Mouse (Mus musculus): ENCODE measurements at regions not wholly inside any gene's neighbourhood (a gene's known extent, or its start where the extent isn't known, plus 50 kb on each side); places are given as distances from the start of the nearest gene placed in this dataset.

DNA sequence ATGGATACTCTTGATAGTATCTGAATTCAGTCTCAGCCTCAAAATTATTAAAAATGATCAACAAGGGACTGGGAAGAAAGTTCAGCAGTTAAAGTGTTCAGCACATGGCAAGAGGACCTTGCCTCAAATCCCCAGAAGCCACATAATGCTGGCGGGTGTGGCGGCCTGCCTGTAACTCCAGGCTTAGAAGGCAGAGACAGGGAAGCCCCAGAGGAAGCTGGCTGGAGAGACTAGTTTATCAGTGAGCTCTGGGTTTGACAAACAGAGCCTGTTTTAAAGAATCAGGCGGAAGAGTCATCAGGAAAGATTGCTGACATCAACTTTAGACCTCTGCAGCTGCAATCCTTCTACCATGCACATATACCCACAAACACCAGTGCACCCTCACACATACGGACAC lies 52.1 kb upstream of the Fyn start:
- DNase-seq: peak; percentile 16

- no peak for DNase-seq
These were observed 53.1 kb upstream of the Fyn start for GRCm38 (mm10) chr10:39315434-39316174.

GRCm38 (mm10) chr10:39311501-39311900 lies 57.2 kb upstream of the Fyn start:
- no peak for DNase-seq

DNA sequence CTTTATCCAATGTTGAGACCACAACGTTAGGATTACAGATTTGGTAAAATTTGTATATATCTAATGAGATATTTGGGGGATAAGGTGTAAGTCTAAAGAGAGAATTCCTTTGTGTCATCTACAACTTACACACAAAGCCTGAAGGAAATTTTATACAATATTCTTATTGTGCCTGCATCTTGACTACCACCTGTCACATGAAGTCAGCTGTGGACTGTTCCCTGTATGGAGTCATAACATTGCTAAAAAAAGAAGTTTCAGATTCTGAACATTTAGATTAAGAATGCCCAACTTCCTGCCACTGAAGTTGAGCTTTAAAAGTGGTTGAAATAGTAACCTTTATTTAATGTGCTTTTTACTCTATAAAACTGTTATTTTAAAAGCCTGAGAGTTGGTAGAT lies 60.1 kb upstream of the Fyn start:
- DNase-seq: no peak

- peak; percentile 48 for DNase-seq
These were observed 75.8 kb upstream of the Fyn start for GRCm38 (mm10) chr10:39292703-39293496.

GRCm38 (mm10) chr10:39291747-39292198 lies 76.9 kb upstream of the Fyn start:
- no peak for DNase-seq

DNA sequence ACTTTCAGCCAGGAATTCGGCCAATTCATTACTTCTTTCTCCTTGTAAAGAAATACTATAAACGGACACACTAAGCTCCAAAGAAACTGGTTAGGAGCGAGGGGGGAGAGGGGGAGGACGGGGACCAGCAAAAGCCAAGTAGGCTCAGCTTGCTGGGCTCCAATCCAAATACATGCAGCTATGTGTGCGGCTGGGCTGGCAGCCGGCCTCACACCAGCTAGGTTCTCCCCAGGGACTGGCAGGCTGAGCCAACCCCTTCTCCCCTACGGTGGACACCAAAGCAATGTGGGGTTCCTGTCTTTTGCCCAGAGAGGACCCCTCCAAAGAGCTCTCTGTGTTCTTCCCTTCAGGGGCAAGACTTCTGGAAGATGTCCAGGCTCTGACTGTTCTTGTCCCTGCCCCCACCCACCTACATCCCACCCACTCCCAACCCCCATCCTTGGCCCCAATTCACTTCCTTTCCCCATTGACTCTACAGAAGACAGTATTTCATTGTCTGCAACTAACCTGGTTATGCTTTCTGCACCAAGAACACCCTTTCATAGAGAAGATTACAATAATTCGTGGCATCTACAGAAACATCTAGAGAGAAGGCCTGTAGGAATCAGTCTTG lies 77.4 kb upstream of the Fyn start:
- DNase-seq: no peak

DNA sequence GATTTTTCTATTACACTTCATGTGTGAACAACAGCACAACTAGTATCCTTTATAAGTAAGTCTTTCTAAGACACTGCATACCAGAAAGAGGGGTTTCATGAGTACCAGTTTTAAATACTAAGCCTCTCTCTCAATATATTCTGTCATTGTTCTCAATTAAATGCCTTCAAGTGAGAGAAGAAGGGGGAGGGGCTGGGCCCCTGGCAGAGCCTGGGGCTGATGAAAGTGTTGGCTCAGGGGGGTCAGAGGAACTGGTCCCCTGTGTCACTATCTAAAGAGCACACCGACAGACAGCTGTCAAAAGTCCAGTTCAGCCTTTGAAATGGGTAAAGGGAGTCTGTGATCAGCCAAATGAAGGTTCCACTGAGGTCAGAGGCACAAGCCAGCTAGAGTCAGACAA lies 78.4 kb upstream of the Fyn start:
- DNase-seq: no peak

- no peak for DNase-seq
These were observed 88.2 kb upstream of the Fyn start for GRCm38 (mm10) chr10:39280366-39281000.

- no peak for DNase-seq
These were observed 94.5 kb upstream of the Fyn start for GRCm38 (mm10) chr10:39274202-39274601.

DNA sequence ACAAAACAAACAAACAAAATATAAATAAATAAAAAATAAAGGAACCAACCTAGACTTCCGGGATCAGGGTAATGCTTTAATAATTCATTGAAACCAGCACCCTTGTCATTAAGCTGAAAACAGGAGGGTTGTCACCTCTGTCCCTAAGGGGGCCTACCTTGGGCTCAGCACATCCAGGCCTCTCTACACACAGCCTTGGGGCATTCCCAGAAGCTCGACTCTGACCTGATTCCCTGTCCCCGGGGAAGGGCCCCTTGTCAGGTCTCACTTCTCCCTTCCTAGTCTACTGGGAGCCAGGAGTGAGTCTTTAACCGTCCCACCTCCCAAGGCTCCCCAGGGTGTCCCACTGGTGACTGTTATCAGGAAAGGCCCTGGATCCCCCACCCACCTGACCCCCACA lies 95.2 kb upstream of the Fyn start:
- DNase-seq: no peak

DNA sequence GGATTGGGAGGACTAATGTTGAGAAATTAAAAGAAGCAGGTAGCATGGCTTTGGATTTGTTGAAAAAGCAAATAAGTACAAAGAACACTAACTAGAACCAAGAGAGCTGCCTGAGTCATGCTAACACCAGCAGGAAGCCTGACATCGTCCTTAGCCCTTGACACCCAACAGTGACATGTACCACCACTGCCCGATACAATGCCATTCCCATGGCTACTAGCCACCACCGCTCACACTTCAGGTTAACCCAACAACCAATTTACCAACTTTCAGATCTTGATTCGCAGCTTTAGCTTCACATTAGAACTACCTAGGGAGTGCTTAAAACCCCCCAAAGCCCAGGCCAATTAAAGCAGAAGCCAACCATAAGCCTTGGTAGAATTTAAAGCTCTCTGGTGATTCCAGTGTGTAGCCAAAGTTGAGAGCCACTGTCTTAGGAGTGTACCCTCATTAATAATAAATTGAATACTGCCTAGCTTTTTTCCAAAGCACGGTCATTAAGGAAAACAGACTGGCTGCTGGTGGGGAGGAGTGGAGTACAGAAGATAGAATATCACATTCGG lies 96.2 kb upstream of the Fyn start:
- no peak for DNase-seq

DNA sequence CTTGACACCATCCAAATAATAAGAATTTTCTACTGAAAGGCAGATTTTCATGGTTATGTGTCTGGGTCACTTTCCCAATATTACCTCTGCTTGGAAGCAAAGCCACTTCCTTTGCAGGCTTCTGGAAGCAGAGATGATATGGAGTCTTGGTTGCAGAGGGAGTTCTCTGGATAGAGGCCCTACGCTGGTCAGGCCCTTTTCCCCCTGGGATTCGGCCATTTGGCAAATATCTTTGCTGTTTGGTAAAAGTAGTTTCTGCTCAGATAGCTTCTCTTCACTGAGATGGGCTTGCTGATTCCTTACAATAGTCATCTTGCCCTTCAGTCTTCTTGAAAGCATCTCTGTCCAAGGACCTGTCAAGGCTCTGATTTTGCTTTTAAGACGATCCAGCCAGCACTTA lies 98.2 kb upstream of the Fyn start:
- DNase-seq: no peak

DNA sequence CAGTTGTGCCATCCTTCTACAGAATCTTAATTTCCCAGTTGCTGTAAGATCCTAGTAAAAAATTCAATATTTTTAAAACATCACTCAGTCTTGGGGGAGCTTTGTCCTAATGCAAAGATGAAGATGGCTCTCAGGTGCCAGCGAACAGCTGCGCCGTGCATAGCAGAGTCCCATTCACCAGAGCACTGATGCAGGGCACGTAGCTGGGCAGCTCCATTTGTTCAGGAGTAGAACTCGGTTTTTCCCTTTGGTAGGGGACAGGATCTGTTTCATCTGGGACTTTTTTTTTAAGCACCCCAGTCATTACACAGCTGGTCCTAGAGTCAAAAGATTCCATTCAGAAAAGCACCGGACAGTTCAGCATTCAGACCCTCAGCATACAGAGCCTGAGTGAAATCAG lies 101.4 kb upstream of the Fyn start:
- DNase-seq: no peak

DNA sequence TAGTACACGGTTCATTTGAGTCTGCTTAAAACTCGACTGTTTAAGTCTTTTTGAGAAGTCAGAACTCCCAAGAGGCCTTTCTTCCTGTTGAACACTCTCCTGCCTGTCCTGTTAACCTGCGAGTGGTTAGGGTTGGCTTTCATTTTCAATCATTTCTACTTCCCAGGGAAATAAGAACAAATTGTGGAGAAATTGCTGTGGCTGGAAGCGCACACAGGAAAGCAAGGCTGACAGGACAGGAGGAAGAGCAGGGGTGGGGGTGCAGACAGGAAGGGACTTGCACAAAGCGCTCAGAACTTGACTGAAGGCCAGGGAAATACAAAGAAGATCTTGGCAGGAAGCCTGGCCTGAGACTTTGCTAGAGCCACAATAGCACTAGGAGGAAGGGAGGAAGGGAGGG lies 102.2 kb upstream of the Fyn start:
- DNase-seq: peak; percentile 27

- DNase-seq: peak; percentile 33
These were observed 98.9 kb upstream of the Ccn6 start for GRCm38 (mm10) chr10:39262466-39262865.

DNA sequence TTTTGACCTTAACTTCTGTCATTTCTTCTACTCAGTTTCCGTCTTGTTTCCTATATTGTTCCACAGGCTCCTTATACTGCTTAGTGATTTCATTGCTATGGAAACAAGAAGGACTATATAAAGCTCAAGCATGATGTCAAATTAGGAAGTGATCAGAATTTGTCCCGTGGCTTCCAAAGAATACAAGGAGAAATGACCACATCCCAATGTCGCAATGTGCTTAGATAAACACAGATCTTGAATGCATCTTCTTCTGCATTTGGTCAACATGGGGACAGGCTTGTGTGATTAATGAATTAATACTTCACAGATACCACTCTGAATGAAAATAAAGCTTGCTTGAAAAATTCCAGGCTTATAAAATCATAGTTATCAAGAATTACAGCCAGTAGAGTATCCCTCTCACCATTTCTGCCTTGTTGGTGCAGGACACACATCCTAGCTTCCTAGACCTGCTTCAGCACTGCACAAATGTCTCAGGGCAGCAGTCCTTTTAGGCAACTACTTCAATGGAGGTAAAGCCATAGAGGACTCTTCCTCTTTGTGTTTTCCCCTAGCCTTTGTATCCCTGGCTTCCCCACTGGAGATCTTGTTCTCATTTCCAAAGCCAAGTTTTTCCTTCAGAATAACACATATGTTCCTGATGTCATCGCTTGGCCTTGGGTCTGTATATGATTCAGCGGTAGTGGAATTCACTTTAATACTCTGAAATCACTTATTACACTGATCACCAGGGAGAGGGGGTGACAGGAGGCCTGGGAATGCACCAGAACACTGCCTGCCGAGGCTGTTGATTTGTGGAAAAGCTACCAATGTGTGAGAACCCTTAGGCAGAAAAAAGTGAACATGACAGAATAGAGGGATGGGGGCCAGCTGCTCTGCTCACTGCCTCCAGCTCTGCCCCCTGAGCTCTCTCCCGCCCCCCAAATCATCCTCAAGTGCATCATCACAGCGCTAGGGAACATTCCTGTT lies 97.9 kb upstream of the Ccn6 start:
- no peak for DNase-seq

- no peak for DNase-seq
These were observed 96.5 kb upstream of the Ccn6 start for GRCm38 (mm10) chr10:39260061-39260460.

DNA sequence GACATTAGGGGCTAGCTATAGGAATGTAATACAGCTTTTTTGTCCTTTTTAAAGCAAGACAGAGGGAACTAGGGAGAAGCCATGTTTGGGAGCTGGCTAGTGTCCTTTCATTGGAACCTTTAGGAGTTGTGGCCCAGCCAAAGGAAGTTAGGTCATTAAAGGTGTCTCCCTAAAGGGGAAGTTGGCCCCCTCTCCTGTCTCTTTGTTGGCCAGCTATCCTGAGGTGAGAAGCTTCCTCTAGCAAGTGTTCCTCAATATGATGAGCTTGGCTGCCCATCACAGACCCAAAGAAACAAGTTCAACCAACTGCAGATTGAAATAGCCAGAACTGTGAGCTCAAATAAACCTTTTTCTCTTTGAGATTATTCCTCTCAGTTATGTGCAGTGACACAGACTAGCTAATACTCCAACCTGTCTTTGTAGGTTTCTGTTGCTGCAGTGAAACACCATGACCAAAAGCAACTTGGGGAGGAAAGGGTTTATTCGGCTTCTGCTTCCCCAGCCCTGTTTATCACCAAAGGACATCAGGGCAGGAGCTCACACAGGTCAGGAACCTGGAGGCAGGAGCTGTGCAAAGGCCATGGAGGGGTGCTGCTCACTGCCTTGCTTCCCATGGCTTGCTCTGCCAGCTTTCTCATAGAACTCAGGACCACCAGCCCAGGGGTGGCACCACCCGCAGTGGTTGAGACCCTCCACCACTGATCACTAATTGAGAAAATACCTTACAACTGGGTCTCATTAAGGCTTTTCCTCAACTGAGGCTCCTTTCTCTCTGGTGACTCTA lies 94.0 kb upstream of the Ccn6 start:
- DNase-seq: no peak

- DNase-seq: no peak
These were observed 91.0 kb upstream of the Ccn6 start for GRCm38 (mm10) chr10:39254561-39254960.

- no peak for DNase-seq
These were observed 86.4 kb upstream of the Ccn6 start for GRCm38 (mm10) chr10:39250039-39250438.

All from embryo, embryonic 11 days (tissue).